Mouse (Mus musculus) embryo, embryonic 9.5 days (tissue): Measurements from ENCODE around the gene Gm17304.

Experiments used
- DNase-seq: peaks from one replicate; pipeline ENCODE4 v3.0.0-alpha.2; 2017; ENCODE audit errors: extremely low spot score

Gm17304 gene

GRCm38 (mm10) chr5:106623337-106623736, 14.4 kb downstream of the Gm17304 start:
- DNase-seq, result no peak

- no peak for DNase-seq
Measured at GRCm38 (mm10) chr5:106628369-106629149, 19.7 kb downstream of the Gm17304 start.

DNA sequence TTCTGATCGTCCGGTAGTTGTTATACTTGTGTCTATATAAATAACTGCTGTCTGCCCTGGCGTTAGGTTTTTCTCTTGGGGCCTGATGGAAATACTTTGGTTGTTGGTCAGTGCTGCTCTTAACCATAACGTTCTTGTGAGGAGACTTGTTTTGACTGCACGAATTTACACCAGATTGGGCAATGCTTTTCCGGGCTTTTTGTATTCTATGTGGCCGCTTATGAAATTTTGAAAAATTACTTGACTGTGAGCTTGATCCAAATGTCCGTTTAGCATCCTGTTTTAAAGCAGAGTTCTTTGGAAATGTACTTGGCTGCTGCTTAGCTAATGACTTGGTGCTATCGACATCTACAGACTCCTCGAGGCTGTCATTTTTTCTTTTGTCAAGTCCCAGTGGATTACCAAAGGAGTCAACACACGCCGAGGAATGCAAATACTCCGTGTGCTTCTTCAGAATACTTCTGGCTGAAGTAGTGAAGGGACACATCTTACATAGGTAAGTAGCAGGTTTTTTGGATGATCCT, 27.6 kb downstream of the Gm17304 start:
- DNase-seq, result no peak

- DNase-seq, result no peak
Measured at GRCm38 (mm10) chr5:106639627-106640026, 30.7 kb downstream of the Gm17304 start.

DNA sequence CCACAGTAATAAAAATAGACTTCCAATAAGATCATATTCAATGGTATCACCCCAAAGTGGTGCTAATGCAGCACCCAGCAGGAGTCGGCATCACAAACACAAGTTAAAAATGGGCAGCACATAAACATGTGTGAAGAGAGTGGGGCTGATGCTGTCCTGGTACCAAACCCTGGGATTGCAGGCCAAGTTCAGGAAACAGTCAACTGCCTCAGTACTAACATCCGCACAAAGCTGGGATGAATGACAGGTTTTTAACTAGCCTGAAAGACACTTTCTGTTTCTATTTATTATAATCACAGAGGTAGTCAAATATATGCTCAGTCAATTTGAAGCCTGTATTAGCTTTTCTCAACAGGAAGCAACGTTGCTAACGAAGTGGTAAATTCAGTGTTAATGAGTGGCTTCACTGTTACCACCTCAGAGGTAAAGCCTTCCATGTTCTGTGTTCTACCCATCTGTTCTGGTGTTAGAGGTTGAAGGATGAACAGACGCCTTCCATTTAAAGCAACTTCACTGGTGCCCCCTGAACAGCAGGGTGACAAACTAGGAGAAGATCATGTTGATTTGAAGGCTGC, 31.4 kb downstream of the Gm17304 start:
- no peak for DNase-seq

- DNase-seq, result no peak
Measured at GRCm38 (mm10) chr5:106641876-106642275, 33.0 kb downstream of the Gm17304 start.

DNA sequence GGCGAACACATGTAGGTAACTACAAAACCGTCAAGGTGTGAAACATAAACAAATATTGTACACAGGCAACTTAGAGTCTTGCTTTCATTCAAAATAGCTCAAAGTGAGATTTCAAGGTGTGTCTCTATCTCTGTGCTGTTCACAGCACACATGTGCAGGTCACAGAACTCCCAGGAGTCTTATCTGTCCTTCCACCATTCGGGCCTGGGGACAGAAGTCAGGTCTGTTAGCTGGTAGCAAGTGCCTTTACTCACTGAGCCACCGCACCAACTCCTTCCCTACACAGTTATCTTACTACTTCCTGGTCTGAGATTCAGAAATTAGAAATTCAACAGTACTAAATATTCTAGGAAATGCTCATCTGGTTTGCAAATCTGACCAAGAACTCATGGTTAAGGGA, 34.5 kb downstream of the Gm17304 start:
- no peak for DNase-seq

GRCm38 (mm10) chr5:106649441-106649840, 40.5 kb downstream of the Gm17304 start:
- DNase-seq, result no peak

GRCm38 (mm10) chr5:106649995-106650394, 41.1 kb downstream of the Gm17304 start:
- DNase-seq, result no peak

- no peak for DNase-seq
Measured at GRCm38 (mm10) chr5:106652220-106652753, 43.4 kb downstream of the Gm17304 start.

DNA sequence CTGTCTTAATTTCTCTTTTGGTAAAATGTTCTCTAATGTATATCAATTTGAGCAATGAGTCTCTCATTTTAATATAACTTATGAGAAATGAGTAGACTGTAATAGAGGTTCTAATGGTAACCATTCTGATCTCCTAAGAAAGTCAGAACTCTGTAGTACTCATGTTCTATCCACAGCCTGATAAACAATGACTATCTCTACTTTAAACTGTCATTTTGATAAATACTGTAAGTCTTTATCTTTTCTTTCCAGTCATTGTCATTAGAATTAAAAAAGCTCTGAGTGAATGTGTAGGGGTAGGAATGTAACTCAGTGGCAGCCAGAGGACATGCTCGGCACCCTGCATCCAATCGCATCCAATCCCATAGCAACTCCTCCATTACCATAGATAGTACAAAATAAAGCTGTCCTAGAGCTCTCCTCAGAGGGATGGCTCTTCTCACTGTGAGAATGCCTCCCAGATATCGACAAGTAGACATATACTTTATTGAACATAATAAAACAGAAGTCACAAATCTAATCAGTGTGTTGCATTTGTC, 44.0 kb downstream of the Gm17304 start:
- no peak for DNase-seq
